Mouse (Mus musculus) thymus, postnatal 36 days (tissue): ENCODE measurements at regions not wholly inside any gene's neighbourhood (a gene's known extent, or its start where the extent isn't known, plus 50 kb on each side); places are given as distances from the start of the nearest gene placed in this dataset.
"Not testable (repeated sequence)": the region's sequence is repeated elsewhere in the genome, so short reads cannot be mapped to it uniquely, and the experiment has no call there.

Experiments
- DNase-seq, 2 experiments: peaks; one replicate each; pipeline ENCODE4 v3.0.0; 2022; ENCODE audit warnings: mixed read lengths in 2 of 2

- no peak for DNase-seq
These were observed 54.7 kb upstream of the Usp25 start for GRCm38 (mm10) chr16:76958597-76959392.

GRCm38 (mm10) chr16:76957491-76957890, 56.0 kb upstream of the Usp25 start:
- no peak for DNase-seq

DNA sequence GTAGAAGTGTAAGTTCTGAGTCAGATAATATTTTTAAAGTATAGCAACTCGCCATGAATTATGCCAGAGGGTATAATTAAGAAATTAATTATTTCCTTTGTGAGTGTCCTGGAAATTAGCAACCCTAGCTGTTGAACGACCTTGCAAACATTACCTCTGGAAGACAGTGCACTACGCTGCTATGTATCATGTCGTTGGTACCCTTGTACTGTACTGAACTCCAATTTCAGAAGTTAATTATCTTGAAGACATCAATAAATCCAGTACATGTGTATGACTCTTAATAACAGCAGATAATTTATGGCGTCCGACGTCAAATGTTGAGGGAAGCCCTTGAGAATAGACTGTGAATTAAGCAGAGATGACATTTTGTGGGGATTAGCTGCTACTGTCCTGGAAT, 56.4 kb upstream of the Usp25 start:
- no peak for DNase-seq

- no peak for DNase-seq
These were observed 62.5 kb upstream of the Usp25 start for GRCm38 (mm10) chr16:76950836-76951486.

- DNase-seq = no peak
These were observed 66.5 kb upstream of the Usp25 start for GRCm38 (mm10) chr16:76947011-76947410.

DNA sequence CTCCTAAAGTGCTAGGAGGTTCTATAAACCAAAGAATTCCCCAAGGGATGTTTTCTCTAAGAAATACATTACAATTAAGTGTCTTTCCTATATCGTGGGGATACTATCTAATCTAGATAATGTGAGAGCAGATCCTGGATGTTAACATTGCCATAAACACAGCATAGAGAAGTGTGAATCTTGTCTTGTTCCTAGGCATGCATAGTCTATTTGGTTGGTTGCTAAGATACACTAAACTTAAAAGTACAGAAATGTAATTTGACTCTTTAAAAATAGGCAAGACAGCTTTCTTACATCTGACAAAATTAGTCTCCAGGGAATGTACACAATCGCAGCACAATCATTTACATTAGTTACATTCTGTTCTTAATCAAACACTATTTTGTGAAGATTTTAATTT, 75.4 kb upstream of the Usp25 start:
- no peak for DNase-seq

GRCm38 (mm10) chr16:76927901-76928300, 85.6 kb upstream of the Usp25 start:
- DNase-seq = no peak

DNA sequence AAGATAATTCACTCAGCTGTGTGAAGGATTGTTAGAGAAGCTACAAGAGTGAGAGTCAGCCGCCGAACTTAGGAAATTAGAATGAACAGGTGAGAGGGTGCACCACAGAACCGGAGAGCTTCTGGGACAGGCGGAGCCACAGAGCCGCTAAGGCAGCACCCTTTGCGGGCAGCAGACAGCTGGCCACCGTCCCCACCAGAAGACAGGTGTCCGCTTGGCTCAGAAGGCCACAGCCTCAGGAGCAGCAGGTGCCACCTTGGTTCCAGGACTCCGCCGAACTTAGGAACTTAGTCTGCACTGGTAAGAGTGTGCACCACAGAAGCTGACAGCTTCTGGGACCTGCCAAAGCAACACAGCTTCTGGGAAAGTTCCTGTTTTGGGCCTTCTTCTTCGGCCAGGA, 93.4 kb upstream of the Usp25 start:
- DNase-seq = not testable (repeated sequence)

DNA sequence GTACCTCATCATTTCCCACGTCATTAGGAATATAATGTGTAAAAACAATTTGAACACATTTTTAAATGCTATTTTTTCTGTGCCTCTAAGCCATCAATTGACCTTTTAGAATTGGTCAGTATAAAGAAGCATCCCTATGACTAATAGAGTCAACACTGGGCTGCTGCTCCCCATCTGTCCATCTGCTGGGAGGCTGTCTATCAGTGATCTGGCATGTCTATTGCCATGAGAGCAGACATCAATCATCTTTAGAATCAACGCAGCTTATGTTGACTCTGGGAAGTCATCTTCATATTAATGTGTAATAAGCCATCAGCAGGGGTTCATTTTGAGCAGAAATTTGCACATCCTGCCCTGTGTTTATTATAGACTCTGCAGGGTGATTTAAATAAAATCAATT, 94.9 kb upstream of the Usp25 start:
- no peak for DNase-seq

GRCm38 (mm10) chr16:76914311-76914710, 99.2 kb upstream of the Usp25 start:
- no peak for DNase-seq

DNA sequence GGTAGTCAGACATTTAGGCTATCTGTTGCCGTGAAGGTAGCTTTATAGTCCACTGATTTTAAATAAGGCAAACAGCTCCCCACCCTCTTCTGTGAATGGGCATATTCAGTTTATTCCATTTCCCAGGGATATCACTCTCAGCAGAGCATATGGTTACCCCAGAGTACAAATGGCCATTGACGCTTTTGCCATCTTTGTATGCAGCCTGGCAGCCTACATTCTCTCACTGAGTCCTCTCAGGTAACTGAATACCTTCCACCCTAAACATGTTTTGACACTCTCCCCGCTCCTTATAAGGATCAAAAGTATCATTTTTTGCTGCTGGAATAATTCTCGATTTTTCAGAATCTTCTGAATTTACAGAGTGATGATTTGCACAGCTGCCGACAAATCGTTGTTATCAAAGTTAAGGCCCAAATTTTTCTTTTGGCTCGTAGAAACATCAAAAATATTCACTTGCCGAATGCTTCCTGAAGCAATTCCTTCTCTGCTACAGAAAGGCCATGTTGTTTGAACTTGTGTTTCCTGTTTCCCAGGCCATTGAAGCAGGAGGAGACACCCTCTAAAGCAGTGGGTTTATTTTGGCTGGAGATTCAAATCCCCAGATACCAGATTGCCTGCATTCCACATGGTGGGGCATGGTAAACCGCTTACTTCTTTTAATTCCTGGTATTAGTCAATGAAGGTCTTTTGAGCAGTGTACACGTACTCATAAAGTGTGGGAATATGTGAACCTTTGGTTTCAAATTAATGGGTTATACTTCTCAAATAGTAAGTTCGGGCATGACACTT, 108.1 kb upstream of the Usp25 start:
- DNase-seq = no peak

DNA sequence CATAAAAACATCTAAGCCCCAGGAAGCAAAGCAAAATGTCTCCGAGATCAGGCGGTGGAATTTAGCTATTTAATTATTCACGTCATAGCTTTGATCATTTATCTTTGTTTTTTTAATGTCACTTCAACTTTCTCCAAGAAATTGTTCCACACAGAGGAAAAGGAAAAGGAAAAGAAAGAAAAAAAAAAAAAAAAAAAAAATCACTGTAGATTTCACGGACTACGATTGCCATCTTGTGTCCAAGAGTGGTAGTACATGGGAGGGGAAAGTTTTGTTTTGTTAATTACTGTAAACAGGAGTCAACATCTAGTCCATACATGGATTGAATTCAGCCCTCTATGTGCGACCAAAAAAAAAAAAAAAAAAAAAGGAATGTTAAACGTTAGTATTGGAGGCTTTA, 114.4 kb upstream of the Usp25 start:
- DNase-seq = no peak

GRCm38 (mm10) chr16:76896305-76896704, 117.2 kb upstream of the Usp25 start:
- DNase-seq = no peak

DNA sequence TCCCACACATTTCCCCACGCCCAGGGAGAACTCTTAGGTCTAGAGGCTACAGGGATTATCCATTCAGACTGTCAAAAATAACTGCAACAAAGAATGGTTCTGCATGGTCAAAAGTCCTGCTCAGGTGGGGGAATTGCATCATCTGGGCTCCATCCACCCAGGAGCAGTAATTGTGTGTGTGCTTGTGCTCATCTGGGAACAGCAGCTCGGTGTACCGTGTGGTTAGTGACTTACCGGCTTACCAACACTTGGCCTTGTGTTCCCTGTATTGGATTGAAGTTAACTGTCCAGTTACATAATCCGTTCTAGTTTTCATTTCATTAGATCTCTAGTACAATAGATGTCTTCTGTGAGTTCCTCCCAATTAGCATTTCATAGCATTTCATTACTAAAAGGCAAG, 117.7 kb upstream of the Usp25 start:
- DNase-seq = no peak

DNA sequence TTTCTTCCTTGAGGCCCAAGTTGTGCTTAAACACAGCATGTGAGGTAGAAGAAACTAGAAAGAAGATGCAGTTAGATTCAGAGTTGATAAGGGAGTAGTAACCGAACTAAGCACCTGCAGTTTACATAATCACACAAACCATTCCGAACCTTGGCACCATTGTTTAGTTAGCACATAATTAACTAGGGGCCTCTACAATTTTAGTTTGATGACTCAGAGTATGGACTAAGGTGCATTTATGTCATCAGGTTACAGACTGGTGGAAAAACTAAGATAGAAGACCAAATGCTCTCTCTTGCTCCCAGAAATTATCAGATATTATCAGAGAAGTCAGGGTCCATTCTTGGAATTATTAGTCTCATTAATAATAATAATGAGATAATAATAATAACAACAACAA, 134.9 kb upstream of the Usp25 start:
- no peak for DNase-seq

- no peak for DNase-seq
These were observed 138.0 kb upstream of the Usp25 start for GRCm38 (mm10) chr16:76875397-76876018.

DNA sequence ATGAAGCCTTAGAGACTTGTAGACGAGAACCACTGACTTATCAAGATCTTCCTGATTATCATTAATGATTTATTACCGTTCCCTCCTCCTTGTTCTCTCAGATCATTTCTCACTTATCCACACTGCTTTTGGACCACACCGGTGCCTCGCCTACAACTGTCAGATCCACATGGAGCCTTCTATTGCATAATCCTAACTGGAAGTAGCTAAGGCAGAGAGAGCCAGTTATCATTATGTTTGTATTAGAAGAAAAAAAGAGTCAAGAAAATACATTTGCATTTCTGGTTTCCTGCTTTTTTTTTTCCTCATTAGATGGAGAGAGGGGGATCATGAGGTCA, 147.1 kb upstream of the Usp25 start:
- DNase-seq = no peak

DNA sequence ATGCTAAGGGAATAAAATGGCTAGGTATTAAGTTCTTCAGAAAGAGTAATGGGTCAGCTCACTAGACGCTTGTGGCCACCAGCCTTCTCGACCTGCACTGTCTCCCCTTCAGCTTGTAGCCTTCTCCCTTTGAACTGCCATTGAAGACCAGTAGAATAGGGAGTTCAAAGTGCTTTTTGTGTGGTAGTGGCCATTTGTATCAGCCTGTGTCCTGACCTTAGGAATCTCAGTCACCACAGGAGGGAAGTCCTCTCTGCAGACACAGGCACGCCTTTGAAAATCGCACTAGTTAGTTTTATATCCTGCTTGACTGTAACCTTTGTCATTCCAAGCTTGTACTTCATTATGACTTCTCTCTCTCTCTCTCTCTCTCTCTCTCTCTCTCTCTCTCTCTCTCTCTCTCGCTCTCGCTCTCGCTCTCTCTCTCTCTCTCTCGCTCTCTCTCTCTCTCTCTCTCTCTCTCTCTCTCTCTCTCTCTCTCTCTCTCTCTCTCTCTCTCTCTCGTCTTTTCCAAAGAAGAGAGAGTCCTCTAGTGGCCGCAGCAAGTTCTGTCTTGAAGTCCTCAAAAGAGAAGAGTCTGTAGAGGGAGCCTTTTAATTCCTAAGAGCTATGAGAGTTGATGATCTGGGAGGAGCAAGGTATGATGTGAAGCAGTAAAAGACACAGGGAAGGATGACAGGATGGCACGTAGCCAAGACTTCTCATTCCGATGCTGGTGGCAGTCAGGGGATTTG, 147.6 kb upstream of the Usp25 start:
- peak in 1 of 2 experiments; percentile 14 for DNase-seq

DNA sequence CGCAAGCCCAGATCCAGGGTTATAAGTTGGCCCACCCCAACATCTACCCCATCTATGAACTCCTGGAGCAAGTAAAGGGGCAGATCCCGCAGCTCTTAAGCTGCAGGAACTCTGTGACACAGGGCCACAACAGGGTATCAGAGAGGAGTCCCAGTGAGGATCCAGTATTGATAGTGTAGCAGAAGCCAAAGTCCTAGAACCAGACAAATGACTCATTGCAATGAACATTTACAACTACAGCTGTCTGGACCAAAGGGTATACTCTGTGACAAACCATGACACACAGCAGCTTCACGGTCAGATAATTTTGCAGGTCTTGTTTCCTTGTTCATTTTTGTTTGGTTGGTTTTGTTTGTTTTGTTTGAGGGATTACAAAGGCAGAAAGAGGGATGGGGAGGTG, 149.1 kb upstream of the Usp25 start:
- DNase-seq = no peak

DNA sequence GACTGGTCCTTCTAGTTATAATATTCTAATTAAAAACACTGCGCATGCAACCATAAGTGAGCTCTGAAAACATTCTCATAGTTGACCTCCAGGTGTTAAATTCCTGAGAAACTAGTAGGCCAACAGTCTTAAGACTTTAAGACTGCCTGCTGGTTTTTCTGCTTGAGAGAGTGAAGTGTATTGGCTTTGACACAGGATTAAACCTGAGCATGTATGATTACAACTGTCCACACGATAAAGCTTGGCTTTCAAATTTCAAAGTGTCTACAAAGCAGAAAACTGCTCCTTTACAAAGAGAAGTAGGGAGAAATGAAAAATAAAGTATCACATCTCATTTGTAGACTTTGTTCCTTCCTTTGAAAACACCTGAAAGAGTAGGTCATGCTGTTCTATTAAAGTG, 157.7 kb upstream of the Usp25 start:
- no peak for DNase-seq

DNA sequence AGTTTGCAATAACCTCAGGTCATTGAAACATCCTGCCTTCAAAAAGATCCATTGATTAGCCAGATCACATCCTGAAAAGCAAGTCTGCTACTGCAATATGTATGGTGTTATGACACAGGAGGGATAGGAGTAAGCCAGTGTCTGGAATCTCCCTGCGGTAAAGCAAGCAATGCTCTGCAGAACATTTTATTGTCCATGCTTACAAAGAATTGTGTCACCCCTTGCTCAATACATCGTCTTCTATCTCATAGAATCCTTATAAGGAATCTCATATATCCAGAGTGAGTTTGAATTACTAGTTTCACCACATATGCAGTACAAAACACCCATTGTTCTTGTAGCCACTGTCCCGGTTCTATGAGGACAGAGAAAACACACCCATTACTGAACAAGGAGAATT, 162.1 kb upstream of the Usp25 start:
- no peak for DNase-seq

DNA sequence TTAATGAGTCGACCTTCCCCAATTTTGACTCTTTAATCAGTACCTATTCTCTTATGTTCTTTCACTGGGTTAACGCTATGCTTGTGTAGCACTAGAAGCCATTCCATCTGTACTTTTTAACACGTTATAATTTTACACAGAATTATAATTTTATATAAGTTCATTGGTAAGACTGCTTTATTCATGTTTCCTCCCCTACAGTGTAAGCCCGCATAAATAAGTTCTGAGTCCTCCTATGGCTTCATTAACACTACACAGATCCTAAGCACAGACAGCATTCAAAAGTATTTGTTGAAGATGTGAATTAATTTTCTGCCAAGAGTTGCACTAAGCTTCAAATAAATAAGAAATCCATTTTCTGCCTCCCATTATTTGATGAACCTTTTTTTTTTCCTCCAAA, 176.1 kb upstream of the Usp25 start:
- DNase-seq = no peak

GRCm38 (mm10) chr16:76830371-76830770, 183.1 kb upstream of the Usp25 start:
- no peak for DNase-seq
